Mouse (Mus musculus) liver, embryonic 11.5 days (tissue): Measurements from ENCODE around the gene Aip. TPM values are rescaled to one million over a fixed set of nuclear protein-coding genes. Genes with fewer than 3 reads are reported as not detected.
A peak's percentile ranks its signal among the peaks of the same experiment; 100 is the strongest.

Experiments used
- ATAC-seq: fragments of 200-750 bp; cut with Nextera tagmentation; replicated peaks from 2 replicates; pipeline ENCODE4 v1.8.0; 2017; ENCODE audit warnings: moderate number of reproducible peaks, mild to moderate bottlenecking, moderate TSS enrichment, moderate library complexity; ENCODE audit not compliant: low FRiP score
- DNase-seq: peaks from one replicate; pipeline ENCODE4 v3.0.0-alpha.2; 2017; ENCODE audit warnings: low spot score
- H3K27ac ChIP-seq: fragments of 300-500 bp; sonication (generic); 2 replicates; pipeline ENCODE4 v1.5.1; 2014; ENCODE audit warnings: mild to moderate bottlenecking, low read depth, low read length, control low read depth
- H3K27me3 ChIP-seq: fragments of 300-500 bp; sonication (generic); replicated peaks from 2 replicates; pipeline ENCODE4 v1.6.1; 2014; ENCODE audit warnings: low read length, mixed read lengths; ENCODE audit not compliant: control insufficient read depth, insufficient read depth
- H3K36me3 ChIP-seq: fragments of 300-500 bp; sonication (generic); 2 replicates; pipeline ENCODE4 v1.6.1; 2014; ENCODE audit warnings: mild to moderate bottlenecking, low read length, moderate library complexity, mixed read lengths; ENCODE audit not compliant: control insufficient read depth, insufficient read depth
- H3K4me1 ChIP-seq: fragments of 300-500 bp; sonication (generic); replicated peaks from 2 replicates; pipeline ENCODE4 v1.6.1; 2014; ENCODE audit warnings: low read length, mixed read lengths; ENCODE audit not compliant: control insufficient read depth, insufficient read depth
- H3K4me2 ChIP-seq: fragments of 300-500 bp; sonication (generic); 2 replicates; pipeline ENCODE4 v1.6.1; 2014; ENCODE audit warnings: mild to moderate bottlenecking, control low read depth, moderate library complexity
- H3K4me3 ChIP-seq: fragments of 300-500 bp; sonication (generic); 2 replicates; pipeline ENCODE4 v1.5.1; 2014; ENCODE audit warnings: low read depth, low read length, control low read depth
- H3K9ac ChIP-seq: fragments of 300-500 bp; sonication (generic); 2 replicates; pipeline ENCODE4 v1.6.1; 2014; ENCODE audit warnings: low read depth, low read length, control low read depth
- H3K9me3 ChIP-seq: fragments of 300-500 bp; sonication (generic); 2 replicates; pipeline ENCODE4 v1.6.1; 2016; ENCODE audit warnings: low read length, inconsistent platforms, mixed read lengths; ENCODE audit not compliant: control insufficient read depth
- WGBS: fragments of 180-500 bp; shearing (Covaris S2); extraction: QIAGEN DNeasy Blood & Tissue Kit; methylation state at CpG from one replicate; pipeline ENCODE4 v1.1.7; 2014; 5-methylcytosine and 5-hydroxymethylcytosine counted together
- polyA plus RNA-seq: library from polyadenylated mRNA; unstranded; fragments of >200 nt; fragmentation: Nextera tagmentation; extraction: Ambion mirVana; gene quantifications from 2 replicates; pipeline ENCODE4 v1.2.1, GENCODE M21; 2014

Aip gene
- polyA plus RNA-seq, 1 experiment from 2014 or later: 56.2 TPM

- no peaks in the 10 kb centered on the region for H3K9me3 ChIP-seq
- WGBS: 46% methylated on average over 13 of the region's 13 CpGs
- H3K4me3 ChIP-seq: peak overlapping the region; percentile 34
- ATAC-seq: peak; percentile 34; the same call in 1 of the 2 replicates
- H3K4me1 ChIP-seq: peaks cover 14% of the 10 kb centered on the region
- DNase-seq: no peak
- peaks cover 32% of the 10 kb centered on the region for H3K36me3 ChIP-seq
- H3K27me3 ChIP-seq: no peaks in the 10 kb centered on the region
- peak overlapping the region; percentile 39; the same call in 1 of the 2 replicates for H3K27ac ChIP-seq
- peak overlapping the region; percentile 55 for H3K4me2 ChIP-seq
- H3K9ac ChIP-seq: peak overlapping the region; percentile 54
Observed at GRCm38 (mm10) chr19:4154437-4155222, 29.0 kb upstream of the Aip start.

- WGBS: 63% methylated on average over 11 of the region's 11 CpGs
- H3K4me2 ChIP-seq: peak within 1 kb of the TSS; percentile 55
Observed at GRCm38 (mm10) chr19:4153232-4153654, 27.6 kb upstream of the Aip start, which contains the start of gene Ptprcap. Ptprcap (plus strand) TSS chr19:4153604.

GRCm38 (mm10) chr19:4152445-4153231, 27.0 kb upstream of the Aip start:
- Histone ChIP-seq H3K9ac (no peak overlapping the region), H3K4me1 (peaks cover 27% of the 10 kb centered on the region), H3K27me3 (no peaks in the 10 kb centered on the region), H3K9me3 (no peaks in the 10 kb centered on the region), H3K4me3 (no peak overlapping the region), H3K27ac (no peak overlapping the region), H3K36me3 (peaks cover 22% of the 10 kb centered on the region), H3K4me2 (no peak overlapping the region)
- DNase-seq (no peak), ATAC-seq (no peak)
- 85% methylated on average over 8 of the region's 8 CpGs for WGBS

More at GRCm38 (mm10) chr19:4153232-4153654, 27.6 kb upstream of the Aip start, which contains the start of gene Ptprcap:
- Histone ChIP-seq H3K4me1 (peaks cover 21% of the 10 kb centered on the region), H3K9ac (peak within 1 kb of the TSS; percentile 54; the same call in 1 of the 2 replicates), H3K27ac (peak within 1 kb of the TSS; percentile 39; the same call in 1 of the 2 replicates), H3K27me3 (no peaks in the 10 kb centered on the region), H3K9me3 (no peaks in the 10 kb centered on the region), H3K36me3 (peaks cover 27% of the 10 kb centered on the region), H3K4me3 (peak within 1 kb of the TSS; percentile 34)
- ATAC-seq: no peak
- no peak for DNase-seq

GRCm38 (mm10) chr19:4151898-4152297, 26.2 kb upstream of the Aip start:
- peaks cover 28% of the 10 kb centered on the region for H3K4me1 ChIP-seq
- no peaks in the 10 kb centered on the region for H3K27me3 ChIP-seq
- no peak overlapping the region for H3K4me2 ChIP-seq
- WGBS: 84% methylated on average over 5 of the region's 5 CpGs
- DNase-seq: no peak
- H3K9me3 ChIP-seq: no peaks in the 10 kb centered on the region
- H3K4me3 ChIP-seq: no peak overlapping the region
- ATAC-seq: no peak
- H3K36me3 ChIP-seq: peaks cover 18% of the 10 kb centered on the region
- H3K27ac ChIP-seq: no peak overlapping the region
- no peak overlapping the region for H3K9ac ChIP-seq

GRCm38 (mm10) chr19:4151488-4151860, 25.8 kb upstream of the Aip start:
- no peak for ATAC-seq
- peaks cover 31% of the 10 kb centered on the region for H3K4me1 ChIP-seq
- 75% methylated on average over 5 of the region's 5 CpGs for WGBS
- no peaks in the 10 kb centered on the region for H3K27me3 ChIP-seq
- no peak overlapping the region for H3K4me3 ChIP-seq
- no peaks in the 10 kb centered on the region for H3K9me3 ChIP-seq
- no peak overlapping the region for H3K9ac ChIP-seq
- H3K36me3 ChIP-seq: peaks cover 18% of the 10 kb centered on the region
- H3K4me2 ChIP-seq: no peak overlapping the region
- DNase-seq: no peak
- H3K27ac ChIP-seq: no peak overlapping the region

- H3K4me2 ChIP-seq: no peak overlapping the region
- H3K27ac ChIP-seq: no peak overlapping the region
- no peak overlapping the region for H3K9ac ChIP-seq
- WGBS: 86% methylated on average over 22 of the region's 22 CpGs
- peaks cover 12% of the 10 kb centered on the region for H3K36me3 ChIP-seq
- H3K9me3 ChIP-seq: no peaks in the 10 kb centered on the region
- ATAC-seq: no peak
- no peak for DNase-seq
- no peak overlapping the region for H3K4me3 ChIP-seq
- peaks cover 31% of the 10 kb centered on the region for H3K4me1 ChIP-seq
- no peaks in the 10 kb centered on the region for H3K27me3 ChIP-seq
Observed at GRCm38 (mm10) chr19:4150567-4151487, 25.2 kb upstream of the Aip start.

GRCm38 (mm10) chr19:4149764-4150461, 24.3 kb upstream of the Aip start:
- DNase-seq: no peak
- Histone ChIP-seq H3K9me3 (no peaks in the 10 kb centered on the region), H3K9ac (no peak overlapping the region), H3K4me1 (peaks cover 28% of the 10 kb centered on the region), H3K4me2 (peak overlapping the region; percentile 68), H3K4me3 (no peak overlapping the region), H3K27ac (no peak overlapping the region), H3K27me3 (no peaks in the 10 kb centered on the region), H3K36me3 (peaks cover 9% of the 10 kb centered on the region; the same call in 1 of the 2 replicates)
- WGBS: 91% methylated on average over 17 of the region's 17 CpGs
- ATAC-seq: no peak
